Mouse (Mus musculus) CD4-positive, CD25-positive, alpha-beta regulatory T cell, adult 4 months (primary cell): ENCODE results near the gene Macc1. TPM values are rescaled to one million over a fixed set of nuclear protein-coding genes. Genes with fewer than 3 reads are reported as not detected.
"Not testable (repeated sequence)": the region's sequence is repeated elsewhere in the genome, so short reads cannot be mapped to it uniquely, and the experiment has no call there.

Experiments
- ATAC-seq: one replicate; pipeline ENCODE4 v1.8.0; 2017
- polyA plus RNA-seq, 2 experiments: library from polyadenylated mRNA; unstranded; fragments of 100-300 nt; shearing (Covaris generic); gene quantifications; one replicate each; pipeline ENCODE4 v1.2.1; 2017

Macc1 gene
- not detected for polyA plus RNA-seq

DNA sequence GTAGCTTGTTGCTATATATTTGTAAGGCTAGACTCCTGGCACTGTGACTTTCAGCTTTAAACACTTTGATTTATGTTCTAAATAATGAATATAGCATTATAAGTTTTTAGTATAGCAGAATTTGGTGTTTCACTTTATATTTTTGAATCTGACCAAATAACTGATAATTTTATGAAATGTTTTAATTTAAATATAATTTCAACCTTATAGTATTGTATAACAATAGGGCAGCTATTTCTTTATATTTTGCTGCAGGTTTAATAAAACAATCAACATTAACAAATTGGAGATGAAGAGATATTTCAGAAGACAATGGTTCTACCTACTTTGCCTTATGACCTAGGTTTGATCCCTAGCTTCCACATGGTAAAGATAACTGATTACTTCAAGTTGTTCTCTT lies at the start of gene Macc1:
Gene Macc1, plus strand, starts transcription at position 301 of the 400 bp plus-strand sequence.
- no peak for ATAC-seq

- ATAC-seq = no peak
Measured at GRCm38 (mm10) chr12:119264506-119264905, 49.6 kb upstream of the Macc1 start.

DNA sequence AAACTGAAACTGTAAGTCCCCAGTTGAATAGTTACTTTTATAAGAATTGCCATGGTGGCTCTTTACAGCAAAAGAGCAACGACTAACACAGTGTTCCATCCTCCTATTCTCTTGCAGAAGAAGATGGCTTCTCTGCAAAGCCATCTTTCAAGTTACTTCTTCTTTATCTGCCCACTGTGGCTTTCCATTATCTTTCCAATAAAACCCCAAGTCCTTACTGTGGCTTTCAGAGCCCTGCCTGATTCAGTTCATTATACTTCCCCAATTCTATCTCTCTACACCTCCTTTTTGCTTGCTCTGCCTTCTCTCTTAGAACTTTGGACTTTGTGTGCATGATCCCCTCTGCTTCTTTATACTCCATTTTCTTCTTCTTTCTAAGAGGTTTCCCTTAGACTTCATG lies 45.3 kb upstream of the Macc1 start:
- no peak for ATAC-seq

GRCm38 (mm10) chr12:119270036-119270435 lies 44.0 kb upstream of the Macc1 start:
- ATAC-seq = no peak

GRCm38 (mm10) chr12:119271964-119272363 lies 42.1 kb upstream of the Macc1 start:
- no peak for ATAC-seq

DNA sequence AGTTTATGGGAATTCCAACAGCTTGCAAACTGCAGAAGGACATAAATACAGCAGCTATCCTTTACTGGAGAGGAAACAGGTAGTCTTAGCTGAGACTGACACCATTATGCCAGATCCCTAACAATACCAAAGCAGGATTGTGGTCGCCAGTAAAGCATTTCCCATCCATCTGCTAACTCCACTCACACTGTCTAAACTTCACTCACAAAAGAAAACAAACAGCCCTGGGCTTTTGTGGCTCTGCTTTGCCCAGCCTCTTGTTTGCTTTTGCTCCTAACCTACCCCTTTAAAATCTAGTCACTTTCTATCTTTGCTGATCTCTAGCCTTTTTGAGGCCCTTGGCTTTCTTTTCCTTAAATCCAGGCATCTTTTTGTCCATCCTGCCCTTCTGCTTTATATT lies 40.5 kb upstream of the Macc1 start:
- no peak for ATAC-seq

GRCm38 (mm10) chr12:119276282-119276681 lies 37.8 kb upstream of the Macc1 start:
- ATAC-seq = no peak

DNA sequence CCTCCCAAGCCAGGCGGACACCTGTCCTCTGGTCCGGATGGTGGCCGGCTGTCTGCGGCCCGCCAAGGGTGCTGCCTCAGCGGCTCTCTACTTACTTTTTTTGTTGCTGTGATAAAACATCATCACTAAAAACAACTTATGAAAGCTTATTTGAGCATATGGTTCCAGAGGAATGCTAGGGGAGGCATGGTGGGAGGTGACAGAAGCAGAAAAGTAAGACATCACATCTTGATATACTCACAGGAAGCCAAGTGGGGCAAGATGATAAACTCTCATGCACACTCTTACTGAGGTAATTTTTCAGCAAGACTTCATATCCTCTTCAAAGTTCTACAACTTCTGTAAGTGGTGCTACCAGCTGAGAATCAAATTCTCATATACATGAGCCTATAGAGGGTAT lies 22.5 kb upstream of the Macc1 start:
- ATAC-seq = no peak

DNA sequence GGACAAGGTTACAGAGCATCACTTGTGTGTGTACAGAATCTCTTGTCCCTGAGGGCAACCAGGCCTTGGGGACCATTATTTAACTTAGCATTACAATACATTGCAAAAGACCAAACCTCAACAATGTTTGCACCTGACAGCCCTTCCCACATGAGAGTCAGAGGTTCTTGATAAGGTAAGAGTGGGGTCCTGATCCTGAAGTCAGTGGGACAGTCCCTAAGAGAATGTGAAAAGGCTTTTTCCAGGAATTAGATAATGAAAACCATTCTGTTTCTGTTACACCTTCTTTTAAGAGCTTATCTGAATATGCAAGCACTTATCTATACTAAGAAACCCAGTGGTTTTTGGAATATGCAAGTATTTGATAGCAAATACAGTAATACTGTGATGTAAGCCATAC lies 10.5 kb upstream of the Macc1 start:
- no peak for ATAC-seq

GRCm38 (mm10) chr12:119313014-119313763 lies 881 bp upstream of the Macc1 start:
- ATAC-seq = no peak

- no peak for ATAC-seq
Measured at GRCm38 (mm10) chr12:119318799-119319198, 4.7 kb downstream of the Macc1 start.

DNA sequence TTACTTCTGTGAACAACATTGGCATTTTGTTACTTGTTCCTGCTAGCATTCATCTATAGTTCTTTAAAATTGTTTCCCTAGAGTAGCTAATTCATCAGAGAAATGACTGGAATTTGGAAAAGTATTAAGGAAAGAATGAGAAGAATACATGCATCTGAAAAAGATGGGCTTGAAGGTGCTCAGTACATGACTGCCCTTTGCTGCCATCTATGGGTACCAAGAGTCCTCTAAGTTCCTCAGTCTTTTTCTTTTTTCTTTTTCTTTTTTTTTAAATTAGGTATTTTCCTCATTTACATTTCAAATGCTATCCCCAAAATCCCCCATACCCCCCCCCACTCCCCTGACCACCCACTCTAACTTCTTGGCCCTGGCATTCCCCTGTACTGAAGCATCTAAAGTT lies 11.3 kb downstream of the Macc1 start:
- peak; percentile 73 for ATAC-seq

- ATAC-seq = no peak
Measured at GRCm38 (mm10) chr12:119330644-119331043, 16.6 kb downstream of the Macc1 start.

- no peak for ATAC-seq
Measured at GRCm38 (mm10) chr12:119333376-119333775, 19.3 kb downstream of the Macc1 start.

- ATAC-seq = not testable (repeated sequence)
Measured at GRCm38 (mm10) chr12:119352579-119352978, 38.5 kb downstream of the Macc1 start.

DNA sequence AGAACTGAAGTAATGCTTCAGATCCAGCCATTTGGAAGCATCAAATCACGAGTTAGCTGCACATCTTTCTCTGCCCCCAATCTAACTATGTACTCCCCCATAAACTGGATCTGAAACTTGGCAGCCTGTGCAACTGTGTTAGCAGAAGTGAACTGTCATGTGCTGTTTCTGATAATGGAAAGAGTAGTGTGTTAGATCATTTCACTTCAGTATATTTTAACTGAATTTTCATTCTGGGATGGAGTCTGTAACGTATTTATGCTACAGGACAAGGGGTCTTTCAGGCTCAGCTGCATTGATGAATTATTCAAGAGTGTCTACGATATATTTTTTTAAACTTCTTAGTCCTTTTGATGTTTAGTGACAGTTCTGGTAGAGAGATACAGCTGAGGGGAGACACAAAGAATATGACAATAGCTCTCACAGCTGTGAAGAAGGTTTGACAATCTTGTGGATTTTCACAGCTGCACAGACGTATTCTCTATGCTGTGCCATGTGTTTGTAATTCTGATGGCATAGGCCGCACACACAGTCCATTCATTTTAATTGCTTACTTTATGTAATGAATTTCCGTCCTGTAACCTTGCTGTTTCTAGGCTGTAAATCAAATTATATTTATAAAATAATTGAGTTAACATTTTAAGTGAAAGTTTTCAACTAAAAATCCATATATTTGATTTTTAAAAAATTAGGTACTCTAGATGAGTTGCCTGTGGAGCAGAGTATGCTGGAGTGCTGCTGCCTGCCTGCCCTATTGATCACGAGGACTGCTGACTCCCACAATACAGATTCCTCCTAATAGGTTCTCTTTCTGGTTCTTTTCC lies 43.6 kb downstream of the Macc1 start:
- no peak for ATAC-seq

GRCm38 (mm10) chr12:119358242-119358515 lies 44.1 kb downstream of the Macc1 start:
- ATAC-seq = no peak

- ATAC-seq = no peak
Measured at GRCm38 (mm10) chr12:119365041-119365440, 51.0 kb downstream of the Macc1 start.

DNA sequence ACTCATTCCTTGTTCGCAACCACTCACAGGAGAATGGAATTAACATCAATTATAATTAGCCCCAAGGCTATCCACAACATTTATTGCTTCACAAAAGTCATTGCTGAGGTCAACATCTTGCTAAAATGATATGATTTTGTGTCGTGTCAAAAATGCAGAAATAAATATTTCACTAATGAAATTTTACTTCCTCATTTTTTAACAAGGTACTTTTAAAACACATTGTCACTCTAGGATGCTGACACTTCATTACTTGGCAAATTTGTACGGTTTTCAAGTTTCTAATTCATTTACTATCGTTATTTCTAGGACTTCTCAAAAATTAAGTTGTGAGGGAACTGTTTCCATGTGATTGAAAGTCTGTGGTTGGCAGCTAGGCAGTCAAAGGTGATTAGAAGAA lies 55.8 kb downstream of the Macc1 start:
- no peak for ATAC-seq

GRCm38 (mm10) chr12:119372359-119372758 lies 58.3 kb downstream of the Macc1 start:
- ATAC-seq = no peak

DNA sequence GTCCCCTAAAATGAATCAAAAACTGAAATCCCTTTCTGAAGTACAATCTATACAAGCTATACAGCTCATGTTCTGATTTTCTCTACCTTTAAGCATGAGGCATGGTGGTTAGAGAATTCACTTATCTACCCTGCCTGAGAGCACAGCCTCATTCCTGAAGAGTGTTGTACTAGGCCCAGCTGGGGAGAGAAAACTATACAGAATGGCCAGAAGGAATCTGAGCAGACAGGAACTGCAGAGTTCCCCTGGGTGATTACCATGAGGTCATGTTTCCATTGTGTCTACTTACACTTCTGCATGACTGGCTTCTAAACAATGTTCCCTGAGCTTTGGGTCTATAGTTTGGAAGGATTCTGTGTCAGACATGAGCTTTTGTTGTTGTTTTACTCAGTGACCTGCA lies 62.8 kb downstream of the Macc1 start:
- ATAC-seq = no peak

DNA sequence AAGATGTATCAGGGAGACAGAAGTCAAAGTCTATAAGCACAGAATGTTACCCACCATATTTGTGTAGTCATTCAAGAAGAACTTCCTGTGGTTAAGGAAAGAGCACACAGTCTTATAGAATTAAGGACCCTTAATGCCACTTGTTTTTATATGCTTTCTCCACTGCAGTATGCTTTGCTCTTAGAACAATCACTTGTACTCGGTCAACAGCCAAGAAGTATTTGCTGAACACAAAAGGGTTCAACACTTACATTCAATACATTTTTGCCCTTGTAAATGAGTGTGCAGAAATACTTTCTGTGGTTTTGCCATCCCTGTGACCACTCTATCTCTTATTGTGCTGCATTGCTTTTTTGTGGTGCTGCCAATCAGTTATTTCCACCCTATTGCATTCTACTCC lies 67.8 kb downstream of the Macc1 start:
- no peak for ATAC-seq

DNA sequence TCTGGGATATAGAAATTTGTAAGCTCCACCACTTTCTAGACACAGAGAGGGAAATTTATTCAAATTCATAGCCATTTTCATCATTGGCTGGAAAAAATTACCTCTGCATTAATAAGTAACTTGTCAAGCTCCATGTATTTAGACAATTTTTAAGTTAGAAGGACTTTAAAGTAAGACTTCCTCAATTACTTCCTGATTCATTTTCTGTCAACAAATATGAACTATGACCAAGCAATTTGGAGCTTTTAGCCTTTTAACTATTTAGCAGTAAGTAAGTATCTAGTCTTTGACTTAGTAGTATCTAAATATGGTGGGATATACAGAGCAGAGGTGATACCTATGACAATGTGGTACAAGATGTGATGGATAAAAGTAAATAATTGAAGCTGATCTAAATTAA lies 72.2 kb downstream of the Macc1 start:
- no peak for ATAC-seq

- no peak for ATAC-seq
Measured at GRCm38 (mm10) chr12:119386650-119387049, 72.6 kb downstream of the Macc1 start.
